Mouse (Mus musculus): Measurements from ENCODE around the gene Epb41l3.

Epb41l3 gene

GRCm38 (mm10) chr17:69075501-69076237 lies at the start of gene Epb41l3:
TSS of gene Epb41l3 (plus strand) at chr17:69075683.
- peak; percentile 20 for DNase-seq (ENCODE audit: low spot score)

DNA sequence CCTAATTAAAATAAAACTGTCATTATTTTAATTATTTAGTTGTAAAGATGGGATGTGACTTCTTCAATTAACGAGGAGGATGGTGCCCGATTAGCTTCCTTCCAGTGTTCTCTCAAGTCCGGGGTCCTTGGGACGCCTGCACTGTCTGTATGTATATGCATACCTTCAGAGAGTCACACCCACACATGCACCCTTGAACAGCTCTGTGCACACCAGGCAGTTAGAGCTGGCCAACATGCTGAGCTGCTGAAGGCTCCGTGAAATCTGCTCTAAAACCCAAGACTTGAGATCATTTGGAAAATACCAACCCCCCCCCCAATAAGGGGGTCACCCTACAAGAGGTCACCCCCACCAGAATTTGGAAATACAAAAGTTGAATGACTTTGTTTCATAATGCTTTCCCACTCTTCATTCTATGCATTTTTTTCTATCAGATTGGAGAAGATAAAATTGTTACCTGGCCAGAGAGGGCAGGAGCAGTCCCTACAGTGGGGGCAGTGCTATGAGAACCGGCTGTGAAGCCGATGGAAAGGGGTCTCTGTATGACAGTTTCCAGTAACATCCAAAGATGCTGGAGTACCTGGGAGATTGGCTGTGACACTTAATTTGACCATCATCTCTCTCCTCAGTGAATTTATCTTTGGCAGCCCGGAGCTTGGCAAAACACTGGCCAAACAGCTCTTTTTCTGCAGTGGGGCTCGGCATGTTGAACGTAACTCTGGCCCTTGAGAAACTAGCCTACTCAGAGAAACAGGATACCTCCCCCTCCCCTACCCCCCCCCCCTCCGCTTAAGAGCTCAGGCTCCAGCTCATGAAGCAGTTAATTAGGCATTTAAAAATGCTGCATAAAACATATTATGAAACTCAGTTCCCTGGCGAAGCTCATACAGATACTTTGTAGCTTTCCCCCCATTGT lies 36.5 kb upstream of the Epb41l3 start:
- DNase-seq (ENCODE audit: low spot score), result no peak

DNA sequence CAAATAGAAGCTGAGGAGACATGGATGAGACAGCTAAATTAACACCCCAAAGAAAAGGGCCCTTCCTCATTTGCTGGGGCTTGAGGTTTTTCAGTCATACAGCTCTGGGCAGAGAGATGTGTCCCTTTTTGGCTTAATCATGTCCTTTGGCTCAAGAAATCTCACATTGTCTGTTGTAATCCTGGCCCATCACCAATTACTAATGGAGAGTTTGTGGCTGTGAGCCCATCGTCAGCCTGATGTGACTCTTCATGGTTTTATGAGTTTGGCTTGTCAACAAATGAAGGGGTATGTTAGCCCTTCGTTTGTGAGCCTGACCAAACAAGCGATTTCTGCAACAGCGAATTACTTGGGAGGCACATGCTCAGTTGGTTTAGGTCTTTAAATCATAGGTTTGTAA lies 34.0 kb upstream of the Epb41l3 start:
- DNase-seq (ENCODE audit: low spot score), result no peak

DNA sequence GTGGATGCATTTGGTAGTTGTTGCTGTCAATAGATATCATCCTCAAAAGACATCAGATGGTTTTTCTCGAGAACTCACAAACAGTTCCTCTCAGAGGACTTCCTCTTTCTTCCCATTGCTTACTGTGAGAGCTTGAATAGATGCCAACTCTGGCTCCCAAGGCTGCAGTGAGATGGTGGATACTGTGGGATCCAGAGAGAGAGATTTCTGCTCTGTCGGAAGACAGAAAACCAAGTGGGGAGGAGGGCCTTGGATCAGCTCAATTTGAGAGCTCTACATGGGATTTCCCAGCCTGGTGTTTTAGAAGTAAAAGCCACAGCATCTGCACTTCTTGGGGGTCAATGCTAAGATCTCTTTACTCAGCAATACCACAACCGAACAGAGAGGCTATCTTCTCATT lies 26.7 kb upstream of the Epb41l3 start:
- no peak for DNase-seq (ENCODE audit: low spot score)

GRCm38 (mm10) chr17:69054029-69054428 lies 21.5 kb upstream of the Epb41l3 start:
- no peak for DNase-seq (ENCODE audit: low spot score)

DNA sequence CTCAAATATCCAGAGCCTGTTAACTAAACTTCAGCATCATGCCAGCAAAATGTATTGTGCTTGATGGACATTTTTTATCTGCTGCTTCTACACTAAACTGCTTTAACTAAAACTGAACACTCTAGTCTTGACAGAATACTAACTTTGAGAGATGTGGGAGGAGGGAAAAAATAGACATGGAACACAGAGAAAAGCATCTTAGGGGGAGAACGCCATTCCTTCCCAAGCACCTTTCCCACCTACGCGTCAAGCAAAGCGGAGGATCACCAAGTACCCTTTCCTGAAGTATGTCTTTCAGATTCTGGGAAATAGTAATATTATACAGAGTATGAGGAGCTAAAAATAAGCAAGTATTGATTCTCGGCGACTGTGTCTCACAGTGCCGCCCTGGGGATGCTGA lies 15.7 kb upstream of the Epb41l3 start:
- no peak for DNase-seq (ENCODE audit: low spot score)

DNA sequence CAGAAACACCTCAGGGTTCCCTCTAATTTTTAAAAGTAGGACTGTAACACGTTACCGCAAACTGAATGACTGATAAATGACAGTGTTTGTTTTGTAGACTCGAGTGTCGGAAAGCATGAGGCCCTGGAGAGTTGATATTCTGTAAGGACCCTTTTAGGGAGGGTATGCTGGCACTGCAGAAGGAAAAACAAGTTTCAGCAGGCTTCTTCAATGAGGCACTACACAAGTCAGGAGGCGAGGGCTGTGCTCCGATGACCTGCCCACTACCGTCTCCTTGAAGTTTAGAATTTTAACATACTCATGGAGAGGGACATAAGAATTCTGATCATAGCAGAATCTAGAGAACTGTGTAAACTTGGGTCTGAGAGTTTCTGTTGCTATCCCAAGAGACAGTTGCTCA lies 15.1 kb upstream of the Epb41l3 start:
- DNase-seq (ENCODE audit: low spot score), result no peak

- no peak for DNase-seq (ENCODE audit: low spot score)
Measured at GRCm38 (mm10) chr17:69061883-69062745, 13.4 kb upstream of the Epb41l3 start.

DNA sequence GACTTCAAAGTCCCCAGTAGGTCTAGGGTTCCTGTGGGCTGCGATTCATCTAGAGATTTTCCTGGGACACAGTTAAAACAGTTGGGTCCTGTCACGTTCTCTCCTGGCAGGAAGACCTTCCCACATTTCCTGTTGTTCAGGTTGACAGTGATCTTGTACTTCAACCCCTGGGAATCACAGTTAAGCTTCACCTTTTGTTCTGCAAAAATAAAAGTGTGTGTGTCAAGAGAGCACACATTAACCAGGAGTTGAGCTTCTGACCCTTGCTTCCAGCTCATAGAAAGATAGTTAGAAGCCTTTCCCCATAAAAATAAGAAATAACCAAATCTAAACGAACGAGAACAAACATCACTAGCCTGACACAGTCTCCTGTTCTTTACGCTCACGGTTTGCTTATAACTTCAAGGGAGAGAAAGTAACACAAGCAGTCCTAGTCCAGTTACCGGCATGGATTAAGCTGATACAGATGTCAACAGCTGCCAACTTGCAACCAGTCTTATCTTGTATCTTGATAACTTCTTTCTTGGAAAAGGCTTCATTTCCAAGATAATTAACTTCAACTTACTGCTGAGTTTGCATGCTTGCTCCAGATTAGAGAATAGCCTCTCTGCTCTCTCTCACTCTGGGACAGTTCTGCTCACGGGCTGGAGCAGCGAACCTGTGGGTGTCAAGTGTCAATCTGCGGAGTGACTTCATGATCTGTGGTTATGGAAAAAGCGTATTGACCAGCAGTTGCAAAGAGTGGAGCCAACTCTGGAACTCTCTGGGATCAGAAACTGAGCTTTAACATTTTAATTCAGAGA lies 7.3 kb upstream of the Epb41l3 start:
- DNase-seq (ENCODE audit: low spot score), result no peak

GRCm38 (mm10) chr17:69074095-69074494 lies 1.4 kb upstream of the Epb41l3 start:
- DNase-seq (ENCODE audit: low spot score), result no peak

- peak; percentile 12 for DNase-seq (ENCODE audit: low spot score)
Measured at GRCm38 (mm10) chr17:69076238-69076625, 749 bp downstream of the Epb41l3 start.

DNA sequence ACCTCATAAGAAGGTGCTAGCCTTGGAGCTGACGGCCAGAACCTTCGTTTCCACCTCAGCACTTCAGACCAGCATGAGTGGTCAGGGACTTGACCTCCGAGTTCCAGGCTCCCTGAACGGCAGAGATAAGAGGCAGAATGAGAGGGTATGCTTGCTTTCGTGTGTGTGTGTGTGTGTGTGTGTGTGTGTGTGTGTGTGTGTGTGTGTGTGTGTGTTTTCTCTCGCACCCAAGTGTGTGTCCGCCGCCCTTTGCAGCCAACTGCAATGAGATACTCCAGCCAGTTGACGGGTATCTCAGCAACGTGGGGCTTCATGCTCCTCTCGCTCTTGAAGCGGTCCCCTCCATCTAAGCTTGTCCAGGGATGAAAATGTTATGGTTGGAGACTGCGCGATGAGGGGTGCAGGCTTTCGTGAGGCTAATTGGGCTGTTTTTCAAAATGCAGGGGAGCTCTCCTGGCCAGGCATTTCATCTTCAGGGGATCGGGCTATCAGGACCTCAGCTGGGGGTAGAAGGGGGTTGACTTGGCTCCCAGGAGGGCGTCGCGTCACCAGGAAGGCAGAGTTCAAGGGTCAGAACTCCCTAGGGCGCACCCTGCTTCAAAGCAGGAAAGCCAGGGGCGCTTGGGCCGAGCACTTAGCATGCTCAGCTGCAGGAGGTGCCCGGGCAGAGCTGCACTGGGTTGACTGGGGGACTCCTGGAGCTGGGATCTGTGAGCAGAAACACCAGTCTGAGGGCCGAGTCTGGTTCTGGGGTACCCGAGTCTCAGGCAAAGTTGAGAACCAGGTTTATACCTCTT lies 1.5 kb downstream of the Epb41l3 start:
- no peak for DNase-seq (ENCODE audit: low spot score)

- no peak for DNase-seq (ENCODE audit: low spot score)
Measured at GRCm38 (mm10) chr17:69077544-69077920, 2.0 kb downstream of the Epb41l3 start.

DNA sequence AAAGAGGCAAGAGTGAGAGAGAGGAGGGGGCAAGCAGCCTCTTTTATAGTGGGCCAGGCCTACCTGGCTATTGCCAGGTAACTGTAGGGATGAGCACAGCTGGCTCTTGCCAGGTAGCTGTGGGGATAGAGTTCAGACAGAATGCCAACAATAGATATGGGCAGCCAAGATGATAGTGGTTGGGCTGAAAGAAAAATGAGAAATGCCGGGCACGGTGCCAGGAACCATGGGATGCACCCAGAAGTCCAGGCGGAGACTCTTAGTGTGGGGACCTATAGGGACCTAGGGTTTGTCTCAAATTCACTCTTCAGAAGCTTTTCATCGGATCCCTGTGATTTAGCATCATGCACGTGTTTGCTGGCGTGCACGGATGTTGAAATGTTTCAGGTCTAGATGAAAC lies 6.8 kb downstream of the Epb41l3 start:
- no peak for DNase-seq (ENCODE audit: low spot score)

- no peak for DNase-seq (ENCODE audit: low spot score)
Measured at GRCm38 (mm10) chr17:69091618-69092017, 16.1 kb downstream of the Epb41l3 start.

DNA sequence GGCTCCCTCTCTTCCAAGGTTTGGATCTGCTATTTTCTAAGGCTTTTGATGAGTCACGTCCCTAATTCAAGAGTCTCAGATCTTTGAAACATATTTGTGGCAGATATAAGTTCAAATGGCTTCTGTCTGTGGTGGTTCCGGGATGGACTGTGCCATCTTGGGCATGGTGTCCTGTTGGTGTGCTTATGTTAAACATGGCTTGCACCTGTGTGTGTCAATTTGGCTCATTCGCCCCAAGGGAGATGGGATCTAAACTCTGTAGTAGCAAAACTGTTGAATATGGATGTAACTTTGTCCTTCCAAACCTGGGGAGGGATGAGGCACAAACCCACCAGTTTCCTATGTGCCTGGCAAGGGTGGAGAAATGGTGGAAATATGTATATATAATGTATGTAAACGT lies 21.6 kb downstream of the Epb41l3 start:
- no peak for DNase-seq (ENCODE audit: low spot score)

GRCm38 (mm10) chr17:69097955-69098354 lies 22.5 kb downstream of the Epb41l3 start:
- no peak for DNase-seq (ENCODE audit: low spot score)

DNA sequence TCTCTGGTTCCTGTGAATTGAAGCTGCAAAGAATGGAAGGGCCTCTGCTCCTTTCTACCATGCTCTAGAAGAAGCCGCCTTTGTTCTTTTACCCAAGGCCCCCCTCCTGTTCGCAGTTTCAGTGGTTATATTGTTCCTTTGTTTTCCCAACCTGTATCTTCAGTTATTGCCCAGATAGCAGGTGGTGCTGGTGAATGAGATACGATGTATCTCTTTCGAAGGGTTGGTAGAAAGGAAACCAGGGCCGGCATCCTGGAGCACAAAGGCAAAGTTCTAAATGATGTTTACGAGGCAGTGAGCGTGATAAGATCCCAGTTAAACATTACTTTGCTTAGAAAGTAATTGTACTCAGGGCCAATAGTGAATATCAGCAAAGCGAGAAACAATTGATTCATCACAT lies 27.8 kb downstream of the Epb41l3 start:
- no peak for DNase-seq (ENCODE audit: low spot score)

GRCm38 (mm10) chr17:69105035-69105798 lies 29.7 kb downstream of the Epb41l3 start:
- DNase-seq (ENCODE audit: low spot score), result no peak
